Mouse (Mus musculus): ENCODE data around the gene Lpp. TPM values are rescaled to one million over a fixed set of nuclear protein-coding genes. Genes with fewer than 3 reads are reported as not detected.

The Lpp gene
- polyA plus RNA-seq, 1 experiment from 2014 or later = 12.2 TPM

DNA sequence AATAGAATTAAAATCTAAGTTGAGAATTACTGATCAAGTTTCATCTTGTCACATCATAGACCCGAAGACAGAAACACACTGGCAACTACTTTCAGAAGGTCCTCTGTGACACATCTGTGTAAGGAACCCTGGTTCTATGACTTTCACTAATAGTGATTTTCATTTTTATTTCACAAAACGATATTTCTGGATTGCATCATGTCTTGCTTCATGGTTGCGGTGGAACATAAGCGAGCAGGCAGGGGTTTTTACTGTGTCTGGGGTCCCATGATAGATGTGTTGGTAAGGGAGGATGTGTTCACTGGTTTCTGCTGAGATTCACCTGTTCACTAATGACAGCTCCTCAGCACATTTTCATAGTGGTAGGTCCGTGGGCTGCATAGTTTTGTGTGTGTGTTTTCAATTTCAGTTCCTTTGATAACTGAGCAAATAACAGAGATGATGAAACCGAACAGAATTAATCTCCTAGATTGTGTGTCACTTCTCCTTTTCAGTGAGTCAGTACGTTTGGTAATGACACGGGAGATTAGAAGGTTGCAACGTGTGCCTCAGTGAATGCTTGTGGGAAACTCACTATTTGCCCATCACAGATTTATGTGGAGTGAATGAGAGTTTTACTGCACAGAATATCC, 466.3 kb downstream of the Lpp start:
- H3K9ac ChIP-seq (replicated peaks; ENCODE audit: low read depth, low read length) = no peak overlapping the region
- no peak for ATAC-seq
- no peaks in the 10 kb centered on the region for H3K9me3 ChIP-seq (ENCODE audit: control insufficient read depth, low read length)
- H3K4me1 ChIP-seq (replicated peaks; ENCODE audit: control insufficient read depth, insufficient read depth, low read length) = no peaks in the 10 kb centered on the region
- H3K4me3 ChIP-seq (replicated peaks; ENCODE audit: low read length) = no peak overlapping the region
- H3K4me2 ChIP-seq (ENCODE audit: low read length) = no peak overlapping the region
- H3K27ac ChIP-seq (ENCODE audit: low read length) = no peak overlapping the region
- 86% methylated on average over 9 of the region's 9 CpGs for WGBS
- H3K27me3 ChIP-seq (replicated peaks; ENCODE audit: control insufficient read depth, insufficient read depth, low read length) = no peaks in the 10 kb centered on the region
- H3K36me3 ChIP-seq (ENCODE audit: control insufficient read depth, insufficient read depth) = no peaks in the 10 kb centered on the region

GRCm38 (mm10) chr16:24860445-24860844, 467.1 kb downstream of the Lpp start:
- no peak for ATAC-seq
- Histone ChIP-seq H3K9ac (replicated peaks; ENCODE audit: low read depth, low read length) (no peak overlapping the region), H3K4me3 (replicated peaks; ENCODE audit: low read length) (no peak overlapping the region), H3K4me1 (replicated peaks; ENCODE audit: control insufficient read depth, insufficient read depth, low read length) (no peaks in the 10 kb centered on the region), H3K4me2 (ENCODE audit: low read length) (no peak overlapping the region), H3K27me3 (replicated peaks; ENCODE audit: control insufficient read depth, insufficient read depth, low read length) (no peaks in the 10 kb centered on the region), H3K36me3 (ENCODE audit: control insufficient read depth, insufficient read depth) (no peaks in the 10 kb centered on the region), H3K9me3 (ENCODE audit: control insufficient read depth, low read length) (no peaks in the 10 kb centered on the region), H3K27ac (ENCODE audit: low read length) (no peak overlapping the region)
- WGBS = 85% methylated on average over 7 of the region's 7 CpGs

- no peak for ATAC-seq
- Histone ChIP-seq H3K27me3 (replicated peaks; ENCODE audit: control insufficient read depth, insufficient read depth, low read length) (no peaks in the 10 kb centered on the region), H3K27ac (ENCODE audit: low read length) (no peak overlapping the region), H3K36me3 (ENCODE audit: control insufficient read depth, insufficient read depth) (no peaks in the 10 kb centered on the region), H3K4me3 (replicated peaks; ENCODE audit: low read length) (no peak overlapping the region), H3K4me1 (replicated peaks; ENCODE audit: control insufficient read depth, insufficient read depth, low read length) (no peaks in the 10 kb centered on the region), H3K9me3 (ENCODE audit: control insufficient read depth, low read length) (no peaks in the 10 kb centered on the region), H3K9ac (replicated peaks; ENCODE audit: low read depth, low read length) (no peak overlapping the region), H3K4me2 (ENCODE audit: low read length) (no peak overlapping the region)
- WGBS = 87% methylated on average over 5 of the region's 5 CpGs
These were observed 468.1 kb downstream of the Lpp start for GRCm38 (mm10) chr16:24861374-24861773.

GRCm38 (mm10) chr16:24874235-24874634, 480.9 kb downstream of the Lpp start:
- H3K9ac ChIP-seq (replicated peaks; ENCODE audit: low read depth, low read length) = no peak overlapping the region
- no peak for ATAC-seq
- 0 out of 2 replicates have a peak, but pooled peaks cover 2% of the 10 kb centered on the region for H3K9me3 ChIP-seq (ENCODE audit: control insufficient read depth, low read length)
- no peak overlapping the region for H3K4me3 ChIP-seq (replicated peaks; ENCODE audit: low read length)
- no peak overlapping the region for H3K4me2 ChIP-seq (ENCODE audit: low read length)
- no peak overlapping the region for H3K27ac ChIP-seq (ENCODE audit: low read length)
- H3K4me1 ChIP-seq (replicated peaks; ENCODE audit: control insufficient read depth, insufficient read depth, low read length) = no peaks in the 10 kb centered on the region
- no peaks in the 10 kb centered on the region for H3K36me3 ChIP-seq (ENCODE audit: control insufficient read depth, insufficient read depth)
- no peaks in the 10 kb centered on the region for H3K27me3 ChIP-seq (replicated peaks; ENCODE audit: control insufficient read depth, insufficient read depth, low read length)
- WGBS = 61% methylated on average over 4 of the region's 4 CpGs

DNA sequence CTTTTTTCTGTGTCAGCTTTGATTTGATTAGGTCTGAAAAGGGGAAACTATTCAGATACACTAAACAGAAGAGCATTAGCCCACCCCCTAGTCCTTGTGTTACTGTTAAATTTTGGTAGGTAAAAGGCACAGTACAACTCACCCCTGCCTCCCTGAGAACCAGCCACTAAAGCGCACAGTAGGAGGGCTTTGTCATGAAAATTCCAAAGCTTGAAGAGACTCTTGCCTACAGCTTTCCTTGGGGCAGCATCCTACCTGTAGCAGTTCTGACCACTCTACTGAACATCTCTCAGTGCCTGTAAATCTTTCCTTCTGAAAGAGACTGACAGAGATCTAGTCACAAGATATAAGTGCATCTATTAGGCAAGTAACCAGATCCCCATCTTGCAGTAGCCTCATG, 482.4 kb downstream of the Lpp start:
- WGBS = 32% methylated on average over 1 of the region's 1 CpGs
- no peaks in the 10 kb centered on the region for H3K27me3 ChIP-seq (replicated peaks; ENCODE audit: control insufficient read depth, insufficient read depth, low read length)
- H3K4me3 ChIP-seq (replicated peaks; ENCODE audit: low read length) = no peak overlapping the region
- peaks cover 3% of the 10 kb centered on the region; the same call in 1 of the 2 replicates for H3K4me1 ChIP-seq (replicated peaks; ENCODE audit: control insufficient read depth, insufficient read depth, low read length)
- no peak overlapping the region for H3K4me2 ChIP-seq (ENCODE audit: low read length)
- no peak overlapping the region for H3K27ac ChIP-seq (ENCODE audit: low read length)
- no peak for ATAC-seq
- no peak overlapping the region for H3K9ac ChIP-seq (replicated peaks; ENCODE audit: low read depth, low read length)
- no peaks in the 10 kb centered on the region for H3K36me3 ChIP-seq (ENCODE audit: control insufficient read depth, insufficient read depth)
- 0 out of 2 replicates have a peak, but pooled peaks cover 2% of the 10 kb centered on the region for H3K9me3 ChIP-seq (ENCODE audit: control insufficient read depth, low read length)

GRCm38 (mm10) chr16:24878977-24879376, 485.7 kb downstream of the Lpp start:
- ATAC-seq = no peak
- H3K9ac ChIP-seq (replicated peaks; ENCODE audit: low read depth, low read length) = no peak overlapping the region
- WGBS = 85% methylated on average over 4 of the region's 4 CpGs
- H3K4me2 ChIP-seq (ENCODE audit: low read length) = no peak overlapping the region
- no peaks in the 10 kb centered on the region for H3K27me3 ChIP-seq (replicated peaks; ENCODE audit: control insufficient read depth, insufficient read depth, low read length)
- H3K36me3 ChIP-seq (ENCODE audit: control insufficient read depth, insufficient read depth) = no peaks in the 10 kb centered on the region
- no peaks in the 10 kb centered on the region for H3K9me3 ChIP-seq (ENCODE audit: control insufficient read depth, low read length)
- no peak overlapping the region for H3K27ac ChIP-seq (ENCODE audit: low read length)
- no peak overlapping the region for H3K4me3 ChIP-seq (replicated peaks; ENCODE audit: low read length)
- H3K4me1 ChIP-seq (replicated peaks; ENCODE audit: control insufficient read depth, insufficient read depth, low read length) = peaks cover 3% of the 10 kb centered on the region; the same call in 1 of the 2 replicates

DNA sequence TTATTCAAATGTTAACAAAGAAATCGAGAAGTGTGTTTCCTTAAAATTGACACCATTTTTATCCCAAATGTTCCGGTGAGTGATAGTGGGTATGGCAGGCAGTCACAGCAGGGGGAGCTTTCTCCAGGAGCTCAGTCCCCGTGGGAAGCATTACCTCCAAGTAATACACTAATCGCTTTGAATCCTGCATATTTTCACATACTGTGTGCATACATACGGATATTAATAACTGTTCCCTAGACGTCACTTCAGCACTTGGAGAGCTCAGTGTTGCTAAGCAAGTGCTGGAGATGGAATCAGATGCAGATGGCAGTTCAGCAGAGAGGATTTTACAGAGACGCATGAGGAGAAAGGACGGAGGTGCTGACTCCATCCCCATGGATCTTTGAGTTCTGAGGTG, 487.4 kb downstream of the Lpp start:
- H3K4me2 ChIP-seq (ENCODE audit: low read length) = no peak overlapping the region
- no peak overlapping the region for H3K9ac ChIP-seq (replicated peaks; ENCODE audit: low read depth, low read length)
- ATAC-seq = peak; percentile 81
- 45% methylated on average over 8 of the region's 8 CpGs for WGBS
- H3K9me3 ChIP-seq (ENCODE audit: control insufficient read depth, low read length) = no peaks in the 10 kb centered on the region
- H3K27me3 ChIP-seq (replicated peaks; ENCODE audit: control insufficient read depth, insufficient read depth, low read length) = no peaks in the 10 kb centered on the region
- H3K4me3 ChIP-seq (replicated peaks; ENCODE audit: low read length) = no peak overlapping the region
- H3K36me3 ChIP-seq (ENCODE audit: control insufficient read depth, insufficient read depth) = no peaks in the 10 kb centered on the region
- H3K4me1 ChIP-seq (replicated peaks; ENCODE audit: control insufficient read depth, insufficient read depth, low read length) = peaks cover 3% of the 10 kb centered on the region; the same call in 1 of the 2 replicates
- H3K27ac ChIP-seq (ENCODE audit: low read length) = no peak overlapping the region

DNA sequence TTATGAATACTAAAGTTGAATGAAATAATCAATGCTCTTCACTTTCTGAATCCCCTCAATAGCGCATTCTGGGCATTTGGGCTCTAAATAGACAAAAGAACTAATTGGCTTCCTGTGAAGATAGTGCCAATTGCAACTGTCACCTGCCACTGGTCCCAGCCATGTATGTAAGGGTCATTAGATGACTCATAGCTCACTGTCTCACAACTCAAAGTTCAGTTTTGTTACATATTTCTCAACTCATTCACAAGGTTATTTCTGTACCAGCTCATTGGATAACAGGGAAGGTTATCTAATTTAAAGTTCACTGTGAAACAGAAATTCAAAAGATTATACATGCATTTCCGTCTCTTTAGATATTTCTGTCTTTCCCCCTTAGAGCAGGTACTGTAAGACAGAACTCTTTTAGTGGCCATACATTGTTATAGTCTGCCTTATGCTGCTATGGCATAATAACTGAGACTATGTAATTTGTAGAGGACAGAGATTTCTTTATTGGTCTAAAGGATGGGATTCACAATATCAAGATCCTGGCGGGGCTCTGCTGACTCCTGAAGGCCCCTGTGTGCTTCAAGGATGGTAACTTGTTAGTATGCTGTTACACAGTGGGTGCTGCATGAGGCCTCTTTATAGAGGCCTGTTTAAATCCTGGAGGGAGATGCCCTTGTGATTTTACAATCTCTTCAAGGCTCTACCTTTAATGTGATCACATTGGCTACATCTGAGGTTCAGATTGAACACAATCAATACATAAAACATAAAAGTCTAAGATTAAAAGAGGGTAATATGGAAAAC, 488.9 kb downstream of the Lpp start:
- Histone ChIP-seq H3K9me3 (ENCODE audit: control insufficient read depth, low read length) (no peaks in the 10 kb centered on the region), H3K9ac (replicated peaks; ENCODE audit: low read depth, low read length) (no peak overlapping the region), H3K27ac (ENCODE audit: low read length) (no peak overlapping the region), H3K27me3 (replicated peaks; ENCODE audit: control insufficient read depth, insufficient read depth, low read length) (no peaks in the 10 kb centered on the region), H3K4me2 (ENCODE audit: low read length) (no peak overlapping the region), H3K4me3 (replicated peaks; ENCODE audit: low read length) (no peak overlapping the region), H3K4me1 (replicated peaks; ENCODE audit: control insufficient read depth, insufficient read depth, low read length) (peaks cover 3% of the 10 kb centered on the region; the same call in 1 of the 2 replicates), H3K36me3 (ENCODE audit: control insufficient read depth, insufficient read depth) (no peaks in the 10 kb centered on the region)
- ATAC-seq = no peak
- WGBS = 72% methylated on average over 3 of the region's 3 CpGs

- ATAC-seq = no peak
- H3K4me1 ChIP-seq (replicated peaks; ENCODE audit: control insufficient read depth, insufficient read depth, low read length) = peaks cover 3% of the 10 kb centered on the region; the same call in 1 of the 2 replicates
These were observed 490.7 kb downstream of the Lpp start for GRCm38 (mm10) chr16:24884017-24884416.

More at GRCm38 (mm10) chr16:24884017-24884416, 490.7 kb downstream of the Lpp start:
- Histone ChIP-seq H3K4me3 (replicated peaks; ENCODE audit: low read length) (no peak overlapping the region), H3K9me3 (ENCODE audit: control insufficient read depth, low read length) (no peaks in the 10 kb centered on the region), H3K27ac (ENCODE audit: low read length) (no peak overlapping the region), H3K4me2 (ENCODE audit: low read length) (no peak overlapping the region), H3K36me3 (ENCODE audit: control insufficient read depth, insufficient read depth) (no peaks in the 10 kb centered on the region), H3K27me3 (replicated peaks; ENCODE audit: control insufficient read depth, insufficient read depth, low read length) (no peaks in the 10 kb centered on the region), H3K9ac (replicated peaks; ENCODE audit: low read depth, low read length) (no peak overlapping the region)
